ENCODE assay signal across 8 mouse cellular contexts in the genomic region with DNA sequence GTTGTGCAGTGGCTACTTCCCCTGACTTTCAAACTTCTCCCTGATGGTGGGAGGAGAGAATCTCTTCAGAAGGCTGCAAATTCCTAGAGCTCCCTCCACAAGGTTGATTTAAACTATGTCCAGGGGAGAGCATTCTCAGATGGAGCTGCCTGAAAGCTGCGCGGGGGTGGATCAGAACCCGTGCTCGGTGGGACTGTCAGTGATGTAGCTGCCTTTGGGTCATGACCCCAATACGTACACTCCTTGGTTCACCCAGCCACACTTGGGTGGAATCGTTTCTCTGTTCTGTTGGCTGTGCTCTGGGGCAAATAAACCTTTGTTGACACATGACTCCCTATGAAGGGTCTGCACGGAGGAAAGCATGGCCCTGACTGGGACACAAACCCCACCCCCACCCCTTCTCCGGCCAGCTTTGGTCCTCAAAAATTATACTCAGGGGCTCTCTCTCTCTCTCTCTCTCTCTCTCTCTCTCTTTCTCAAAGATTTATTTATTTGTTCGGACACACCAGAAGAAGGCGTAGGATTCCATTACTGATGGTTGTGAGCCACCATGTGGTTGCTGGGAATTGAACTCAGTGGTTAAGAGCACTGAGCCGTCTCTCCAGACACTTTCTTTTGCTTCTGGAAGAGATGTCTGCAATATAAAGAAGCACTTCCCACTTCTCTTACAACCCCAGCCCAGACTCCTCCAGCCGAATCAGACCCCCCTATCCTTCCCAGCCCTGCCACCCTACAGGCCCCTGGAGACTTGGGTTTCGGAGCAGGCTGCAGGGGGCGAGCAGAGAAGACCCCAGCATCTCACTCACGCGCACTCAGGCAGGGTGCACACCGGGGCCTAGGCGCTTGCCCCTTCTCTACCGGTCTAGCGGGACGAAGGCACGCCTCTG. TPM values are rescaled to one million over a fixed set of nuclear protein-coding genes. Genes with fewer than 3 reads are reported as not detected.
DNase-seq lines count a peak whose midpoint lies in the region; ATAC-seq and TF ChIP-seq lines count a peak whose summit lies in the region.

No protein-coding gene starts in this region.

- TF ChIP-seq CTCF in layer of hippocampus, adult 2 months (conservative IDR thresholded peaks at IDR 0.05): 0 out of 2 replicates have a peak, but pooled peaks have one; percentile 10
- peak; percentile 29 for TF ChIP-seq CTCF in hindbrain, postnatal 0 days (IDR thresholded peaks at IDR 0.05; ENCODE audit: low read depth)
- TF ChIP-seq CTCF in midbrain, postnatal 0 days (IDR thresholded peaks at IDR 0.05): peak; percentile 47

- no peaks in the 10 kb centered on the region for H3K9me3 ChIP-seq in hindbrain, postnatal 0 days (ENCODE audit: low read length)
- no peaks in the 10 kb centered on the region for H3K9me3 ChIP-seq in midbrain, postnatal 0 days (ENCODE audit: low read length)

- ATAC-seq in hindbrain, postnatal 0 days: no peak
- ATAC-seq in midbrain, postnatal 0 days (ENCODE audit: low FRiP score): peak; percentile 75

- H3K4me2 ChIP-seq in hindbrain, postnatal 0 days (ENCODE audit: low read depth, low read length): peak overlapping the region; percentile 86
- peak overlapping the region; percentile 51 for H3K4me2 ChIP-seq in midbrain, postnatal 0 days (ENCODE audit: low read depth, low read length, poor library complexity, severe bottlenecking)

- 8% methylated on average over 22 of the region's 22 CpGs for WGBS in hindbrain, postnatal 0 days
- WGBS in midbrain, postnatal 0 days: 7% methylated on average over 22 of the region's 22 CpGs

- H3K36me3 ChIP-seq in hindbrain, postnatal 0 days (ENCODE audit: insufficient read depth, low read length): peaks cover 8% of the 10 kb centered on the region; the same call in 1 of the 2 replicates
- peaks cover 18% of the 10 kb centered on the region; the same call in 1 of the 2 replicates for H3K36me3 ChIP-seq in midbrain, postnatal 0 days (ENCODE audit: insufficient read depth, low read length)

- no peaks in the 10 kb centered on the region for H3K27me3 ChIP-seq in hindbrain, postnatal 0 days (ENCODE audit: insufficient read depth, low read length)
- no peaks in the 10 kb centered on the region for H3K27me3 ChIP-seq in midbrain, postnatal 0 days (ENCODE audit: insufficient read depth, low read length)

- H3K9ac ChIP-seq in hindbrain, postnatal 0 days (replicated peaks; ENCODE audit: low read length): peak overlapping the region; percentile 60
- H3K9ac ChIP-seq in midbrain, postnatal 0 days (replicated peaks; ENCODE audit: low read length, poor library complexity, severe bottlenecking): peak overlapping the region; percentile 54

- peak overlapping the region; percentile 90 for H3K27ac ChIP-seq in layer of hippocampus, adult 2 months
- H3K27ac ChIP-seq in hindbrain, postnatal 0 days: peak overlapping the region; percentile 80
- peak overlapping the region; percentile 80 for H3K27ac ChIP-seq in midbrain, postnatal 0 days (ENCODE audit: low read depth, low read length)

- peaks cover 16% of the 10 kb centered on the region for H3K4me1 ChIP-seq in hindbrain, postnatal 0 days (ENCODE audit: insufficient read depth, low read length)
- peaks cover 8% of the 10 kb centered on the region; the same call in 1 of the 2 replicates for H3K4me1 ChIP-seq in midbrain, postnatal 0 days (ENCODE audit: insufficient read depth, low read length)

- peak overlapping the region; percentile 84 for H3K4me3 ChIP-seq in layer of hippocampus, adult 2 months
- H3K4me3 ChIP-seq in hindbrain, postnatal 0 days (ENCODE audit: low read length): peak overlapping the region; percentile 58
- H3K4me3 ChIP-seq in midbrain, postnatal 0 days (ENCODE audit: low read depth, low read length): peak overlapping the region; percentile 53

- peak in 1 of 2 experiments; percentile 23 for DNase-seq in layer of hippocampus, adult 2 months (ENCODE audit: low spot score in 2 of 2)
- no peak for DNase-seq in layer of hippocampus, postnatal 25 days (ENCODE audit: extremely low spot score in 1 of 2, low spot score in 1 of 2)
- DNase-seq in embryo, embryonic 11 days: peak; percentile 4
- peak; percentile 25 for DNase-seq in hindbrain, postnatal 0 days (ENCODE audit: low spot score)
- DNase-seq in midbrain, postnatal 0 days (ENCODE audit: low spot score): peak; percentile 51
- DNase-seq in layer of hippocampus, adult 9-10 months (ENCODE audit: low spot score): no peak
- DNase-seq in adrenal gland, adult 8-10 months: no peak
- DNase-seq in gastrocnemius, adult 18-20 months (ENCODE audit: low spot score): no peak

RNA-seq across cellular contexts. Expression of gene Miip, which starts 0.8 kb away (rescaled TPM):
- total RNA-seq in layer of hippocampus, adult 2 months (2021): 10 to 100 TPM; 19.9 to 26.5 TPM
- 10 to 100 TPM; 15.2 to 26.5 TPM for total RNA-seq in layer of hippocampus, postnatal 25 days (2021)
- 33.5 and 34.3 TPM in 2 replicates for total RNA-seq in hindbrain, postnatal 0 days (2014; rRNA removed)
- 35.1 and 36.0 TPM in 2 replicates for polyA plus RNA-seq in hindbrain, postnatal 0 days (2015; fragmentation: Nextera tagmentation; extraction: Ambion mirVana)
- 24.1 and 36.5 TPM in 2 replicates for total RNA-seq in midbrain, postnatal 0 days (2014; rRNA removed)
- polyA plus RNA-seq in midbrain, postnatal 0 days (2015; fragmentation: Nextera tagmentation; extraction: Ambion mirVana): 29.2 and 37.3 TPM in 2 replicates
- 10 to 100 TPM; 18.4 to 33.8 (median 29.1) TPM for total RNA-seq in adrenal gland, adult 8-10 months (2022)
- total RNA-seq in gastrocnemius, adult 18-20 months (2021): 1 to 10 TPM; 4.5 to 6.1 TPM

RNA-seq across cellular contexts. Expression of gene Fv1, which starts 1.0 kb away (rescaled TPM):
- 1 to 10 TPM; 8.8 to 9.5 TPM for total RNA-seq in layer of hippocampus, adult 2 months (2021)
- total RNA-seq in layer of hippocampus, postnatal 25 days (2021): 1 to 10 TPM; 7.9 to 8.5 TPM
- total RNA-seq in hindbrain, postnatal 0 days (2014; rRNA removed): 3.2 and 5.6 TPM in 2 replicates
- 3.7 and 4.3 TPM in 2 replicates for polyA plus RNA-seq in hindbrain, postnatal 0 days (2015; fragmentation: Nextera tagmentation; extraction: Ambion mirVana)
- 5.0 and 5.1 TPM in 2 replicates for total RNA-seq in midbrain, postnatal 0 days (2014; rRNA removed)
- 3.1 and 3.4 TPM in 2 replicates for polyA plus RNA-seq in midbrain, postnatal 0 days (2015; fragmentation: Nextera tagmentation; extraction: Ambion mirVana)
- total RNA-seq in adrenal gland, adult 8-10 months (2022): 10 to 100 TPM; 10.8 to 16.2 (median 13.3) TPM
- total RNA-seq in gastrocnemius, adult 18-20 months (2021): 1 to 10 TPM; 5.5 to 7.0 TPM

RNA-seq across cellular contexts. Expression of gene Zfp933, which starts 19.6 kb away (rescaled TPM):
- total RNA-seq in layer of hippocampus, adult 2 months (2021): 10 to 100 TPM; 22.3 to 22.6 TPM
- 10 to 100 TPM; 17.4 to 18.1 TPM for total RNA-seq in layer of hippocampus, postnatal 25 days (2021)
- total RNA-seq in hindbrain, postnatal 0 days (2014; rRNA removed): 8.1 and 8.3 TPM in 2 replicates
- polyA plus RNA-seq in hindbrain, postnatal 0 days (2015; fragmentation: Nextera tagmentation; extraction: Ambion mirVana): 3.1 and 5.2 TPM in 2 replicates
- total RNA-seq in midbrain, postnatal 0 days (2014; rRNA removed): 11.2 and 12.9 TPM in 2 replicates
- polyA plus RNA-seq in midbrain, postnatal 0 days (2015; fragmentation: Nextera tagmentation; extraction: Ambion mirVana): 4.2 and 5.5 TPM in 2 replicates
- 10 to 100 TPM; 36.0 to 78.9 (median 42.2) TPM for total RNA-seq in adrenal gland, adult 8-10 months (2022)
- 1 to 10 TPM; 7.8 to 9.0 TPM for total RNA-seq in gastrocnemius, adult 18-20 months (2021)

RNA-seq across cellular contexts. Expression of gene Mfn2, which starts 36.7 kb away (rescaled TPM):
- total RNA-seq in layer of hippocampus, adult 2 months (2021): 100 to 1,000 TPM; 198 to 200 TPM
- 100 to 1,000 TPM; 191 to 194 TPM for total RNA-seq in layer of hippocampus, postnatal 25 days (2021)
- 86.1 and 88.6 TPM in 2 replicates for total RNA-seq in hindbrain, postnatal 0 days (2014; rRNA removed)
- 84.9 and 86.8 TPM in 2 replicates for polyA plus RNA-seq in hindbrain, postnatal 0 days (2015; fragmentation: Nextera tagmentation; extraction: Ambion mirVana)
- total RNA-seq in midbrain, postnatal 0 days (2014; rRNA removed): 92.3 and 97.7 TPM in 2 replicates
- 96.9 and 99.0 TPM in 2 replicates for polyA plus RNA-seq in midbrain, postnatal 0 days (2015; fragmentation: Nextera tagmentation; extraction: Ambion mirVana)
- total RNA-seq in adrenal gland, adult 8-10 months (2022): 100 to 1,000 TPM; 119 to 236 (median 168) TPM
- 100 to 1,000 TPM; 403 to 443 TPM for total RNA-seq in gastrocnemius, adult 18-20 months (2021)

RNA-seq across cellular contexts. Expression of gene Zfp984, which starts 58.2 kb away (rescaled TPM):
- 1 to 10 TPM; 1.8 to 2.2 TPM for total RNA-seq in layer of hippocampus, adult 2 months (2021)
- total RNA-seq in layer of hippocampus, postnatal 25 days (2021): 1 to 10 TPM; 1.9 to 2.7 TPM
- total RNA-seq in hindbrain, postnatal 0 days (2014; rRNA removed): 1.5 and 1.9 TPM in 2 replicates
- 3.4 TPM in 2 replicates for polyA plus RNA-seq in hindbrain, postnatal 0 days (2015; fragmentation: Nextera tagmentation; extraction: Ambion mirVana)
- 3.1 and 3.7 TPM in 2 replicates for total RNA-seq in midbrain, postnatal 0 days (2014; rRNA removed)
- 3.1 and 3.3 TPM in 2 replicates for polyA plus RNA-seq in midbrain, postnatal 0 days (2015; fragmentation: Nextera tagmentation; extraction: Ambion mirVana)
- total RNA-seq in adrenal gland, adult 8-10 months (2022): 1 to 10 TPM; 4.5 to 8.1 (median 5.5) TPM
- total RNA-seq in gastrocnemius, adult 18-20 months (2021): 1 to 10 TPM; 1.2 to 1.3 TPM

Comparison
In these comparisons a context has a peak if more than half of its experiments do, and no peak if none do; other contexts are left out.
1. DNase-seq: peak in embryo, embryonic 11 days (single experiment), hindbrain, postnatal 0 days (single experiment) and midbrain, postnatal 0 days (single experiment); none in layer of hippocampus, postnatal 25 days (0 of 2), layer of hippocampus, adult 9-10 months (single experiment), adrenal gland, adult 8-10 months (single experiment) and gastrocnemius, adult 18-20 months (single experiment).
2. Peak in every context shown above with its lines, with median percentiles within 50 percentile points of each other: H3K27ac ChIP-seq, H3K4me3 ChIP-seq and CTCF ChIP-seq.